Mouse (Mus musculus): ENCODE results near the gene Ubap2.

DNA sequence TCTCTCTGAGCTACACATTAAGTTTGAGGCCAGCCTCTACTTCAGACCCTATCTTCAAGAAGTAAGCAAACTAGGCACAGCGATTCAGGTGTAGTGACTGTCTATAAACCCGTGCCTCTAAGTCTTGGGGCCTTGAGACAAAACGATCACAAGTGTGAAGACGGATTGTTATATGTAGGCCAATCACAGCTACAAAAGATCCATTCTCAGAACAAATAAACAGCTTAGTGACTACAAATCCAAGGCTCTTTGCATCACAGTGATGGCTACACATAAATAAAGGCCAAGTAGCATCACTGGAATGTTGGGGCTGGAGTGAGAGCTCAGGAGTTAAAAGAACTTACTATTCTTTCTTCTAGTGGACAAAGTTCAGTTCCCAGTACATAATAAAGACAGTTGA is 15.9 kb downstream of the Ubap2 start:
- no peak for TF ChIP-seq RAD21 (IDR thresholded peaks at IDR 0.05; ENCODE audit: low read depth, low read length)
- no peak for TF ChIP-seq CTCF (IDR thresholded peaks at IDR 0.05 in 2 of 3, conservative IDR thresholded peaks at IDR 0.05 in 1 of 3; ENCODE audit: control insufficient read depth in 1 of 3, insufficient read depth in 1 of 3, low read depth in 2 of 3, low read length in 3 of 3, poor library complexity in 1 of 3, severe bottlenecking in 1 of 3)
- TF ChIP-seq HCFC1 (IDR thresholded peaks at IDR 0.05; ENCODE audit: low read depth, low read length): no peak
- TF ChIP-seq JUND (IDR thresholded peaks at IDR 0.05; ENCODE audit: low read depth, low read length): no peak
- TF ChIP-seq POLR2AphosphoS2 (IDR thresholded peaks at IDR 0.05; ENCODE audit: low read length): no peak
- no peak for TF ChIP-seq EP300 (IDR thresholded peaks at IDR 0.05; ENCODE audit: low read depth in 1 of 2, low read length in 2 of 2)
- no peak for TF ChIP-seq MYC (IDR thresholded peaks at IDR 0.05; ENCODE audit: low read depth, low read length)
- TF ChIP-seq MEF2A (IDR thresholded peaks at IDR 0.05; ENCODE audit: extremely low read depth, insufficient replicate concordance, low read depth, low read length, poor library complexity, severe bottlenecking): no peak

All from MEL (cell line).